Mouse (Mus musculus) intestine, postnatal 0 days (tissue): ENCODE results near the gene Il1r1. TPM values are rescaled to one million over a fixed set of nuclear protein-coding genes. Genes with fewer than 3 reads are reported as not detected.

Experiments
- ATAC-seq: fragments of 200-750 bp; cut with Nextera tagmentation; 2 replicates; pipeline ENCODE4 v1.8.0; 2017; ENCODE audit warnings: mild to moderate bottlenecking, moderate TSS enrichment, moderate library complexity
- H3K27ac ChIP-seq: fragments of 300-500 bp; sonication (generic); 2 replicates; pipeline ENCODE4 v1.5.1; 2014; ENCODE audit warnings: mild to moderate bottlenecking, low read depth, low read length, moderate library complexity
- H3K27me3 ChIP-seq: fragments of 300-500 bp; sonication (generic); replicated peaks from 2 replicates; pipeline ENCODE4 v1.6.1; 2014; ENCODE audit warnings: low read length, mixed read lengths; ENCODE audit not compliant: control insufficient read depth, insufficient read depth
- H3K36me3 ChIP-seq: fragments of 300-500 bp; sonication (generic); 2 replicates; pipeline ENCODE4 v1.6.1; 2014; ENCODE audit warnings: mild to moderate bottlenecking, moderate library complexity; ENCODE audit not compliant: control insufficient read depth, insufficient read depth
- H3K4me1 ChIP-seq: fragments of 300-500 bp; sonication (generic); replicated peaks from 2 replicates; pipeline ENCODE4 v1.6.1; 2014; ENCODE audit warnings: antibody characterized with exemption, low read length, mixed read lengths; ENCODE audit not compliant: control insufficient read depth, insufficient read depth
- H3K4me2 ChIP-seq: fragments of 300-500 bp; sonication (generic); replicated peaks from 2 replicates; pipeline ENCODE4 v1.6.1; 2014; ENCODE audit warnings: low read depth, mild to moderate bottlenecking, moderate library complexity
- H3K4me3 ChIP-seq: fragments of 300-500 bp; sonication (generic); 2 replicates; pipeline ENCODE4 v1.5.1; 2014; ENCODE audit warnings: low read depth, low read length
- H3K9ac ChIP-seq: fragments of 300-500 bp; sonication (generic); 2 replicates; pipeline ENCODE4 v1.6.1; 2014; ENCODE audit warnings: mild to moderate bottlenecking, low read depth, low read length
- H3K9me3 ChIP-seq: fragments of 300-500 bp; sonication (generic); 2 replicates; pipeline ENCODE4 v1.6.1; 2016; ENCODE audit warnings: mixed run types; ENCODE audit not compliant: control insufficient read depth
- CTCF ChIP-seq: sonication (generic); IDR thresholded peaks from 2 replicates; pipeline ENCODE4 v1.5.1; 2016; ENCODE audit warnings: low read depth, mild to moderate bottlenecking, control low read depth, antibody characterized with exemption, moderate library complexity
- WGBS: fragments of 180-500 bp; shearing (Covaris S2); extraction: QIAGEN DNeasy Blood & Tissue Kit; methylation state at CpG from one replicate; pipeline ENCODE4 v1.1.7; 2014; 5-methylcytosine and 5-hydroxymethylcytosine counted together
- polyA plus RNA-seq: library from polyadenylated mRNA; unstranded; fragments of >200 nt; fragmentation: Nextera tagmentation; extraction: Ambion mirVana; gene quantifications from 2 replicates; pipeline ENCODE4 v1.2.1, GENCODE M21; 2015

The Il1r1 gene
- polyA plus RNA-seq, 1 experiment from 2014 or later = 5.9 TPM

DNA sequence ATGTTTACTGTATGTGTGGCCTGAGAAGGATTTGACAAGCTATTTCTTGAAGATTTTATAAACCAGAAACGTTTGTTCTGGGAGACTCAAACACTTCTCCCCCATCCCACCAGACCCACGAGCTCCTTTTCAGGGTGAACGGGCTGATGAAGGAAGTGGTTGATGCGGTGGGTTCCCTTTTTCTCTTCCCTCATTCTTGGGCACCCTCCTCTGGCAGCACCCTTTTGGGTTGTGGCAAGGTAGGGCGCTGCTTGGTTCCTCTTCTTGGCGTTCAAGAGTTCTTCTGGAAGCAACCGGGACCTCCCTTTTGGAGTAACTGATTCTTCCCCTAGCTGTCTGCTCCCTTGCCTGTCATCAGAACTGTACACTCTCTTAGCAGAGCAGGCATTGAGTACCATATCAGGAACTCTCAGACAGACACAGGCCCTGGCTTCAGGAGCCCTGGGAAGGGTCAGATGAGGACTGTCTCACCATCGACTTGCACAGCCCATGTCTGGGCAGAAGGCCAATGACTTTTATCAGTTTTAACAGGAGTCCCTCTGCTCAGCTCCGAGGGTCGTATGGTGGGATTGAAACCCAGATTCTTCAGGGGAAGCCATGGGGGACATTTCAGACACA, 131.1 kb downstream of the Il1r1 start:
- Histone ChIP-seq H3K9ac (no peak overlapping the region), H3K9me3 (no peaks in the 10 kb centered on the region), H3K36me3 (no peaks in the 10 kb centered on the region; the same call in 1 of the 2 replicates), H3K4me2 (no peak overlapping the region), H3K4me1 (no peaks in the 10 kb centered on the region), H3K4me3 (no peak overlapping the region), H3K27ac (no peak overlapping the region), H3K27me3 (no peaks in the 10 kb centered on the region)
- 71% methylated on average over 10 of the region's 10 CpGs for WGBS
- ATAC-seq = no peak
- no peak for TF ChIP-seq CTCF

DNA sequence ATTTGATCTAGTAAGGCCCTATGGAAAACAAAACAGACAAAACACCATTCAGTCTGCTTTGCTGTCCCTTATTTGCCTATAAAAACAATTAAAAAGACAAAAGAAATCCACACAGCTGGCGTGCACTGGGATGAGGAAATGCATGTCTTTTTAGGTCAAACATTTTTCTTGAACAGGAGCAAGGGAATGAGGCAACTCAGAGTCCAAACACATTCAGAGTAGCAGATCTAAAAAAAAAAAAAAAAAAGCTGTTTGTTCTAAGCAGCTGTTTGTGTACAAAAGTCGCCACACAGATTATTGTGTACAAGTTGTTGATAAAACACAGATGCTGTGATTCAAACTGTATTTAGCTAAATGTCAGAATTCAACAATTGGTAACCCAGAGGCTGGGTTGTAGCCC, 133.0 kb downstream of the Il1r1 start:
- no peak for TF ChIP-seq CTCF
- WGBS = 56% methylated on average over 2 of the region's 2 CpGs
- H3K4me3 ChIP-seq = no peak overlapping the region
- no peaks in the 10 kb centered on the region for H3K27me3 ChIP-seq
- H3K9ac ChIP-seq = no peak overlapping the region
- no peaks in the 10 kb centered on the region for H3K9me3 ChIP-seq
- no peaks in the 10 kb centered on the region for H3K4me1 ChIP-seq
- no peak for ATAC-seq
- H3K4me2 ChIP-seq = no peak overlapping the region
- no peaks in the 10 kb centered on the region; the same call in 1 of the 2 replicates for H3K36me3 ChIP-seq
- no peak overlapping the region for H3K27ac ChIP-seq

DNA sequence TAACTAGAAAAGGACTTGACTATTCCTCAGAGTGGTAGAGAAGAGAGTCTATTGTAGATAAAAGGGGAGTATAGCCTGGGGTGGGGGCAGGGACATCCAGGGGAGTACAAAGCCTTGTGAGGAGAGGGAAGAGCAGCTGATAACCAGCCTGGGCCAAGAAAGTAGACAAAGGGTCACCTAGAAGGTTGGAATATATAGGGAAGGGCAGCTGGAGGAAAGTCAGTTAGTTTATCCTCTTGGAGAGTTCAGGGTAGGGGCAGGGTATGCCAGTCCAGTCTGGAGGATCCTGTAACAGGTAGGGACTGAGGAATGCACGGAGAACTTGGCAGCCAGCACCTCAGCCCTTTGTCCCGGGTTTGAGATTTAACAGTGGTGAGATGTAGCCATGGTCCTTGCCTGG, 133.5 kb downstream of the Il1r1 start:
- WGBS = 57% methylated on average over 2 of the region's 2 CpGs
- Histone ChIP-seq H3K36me3 (no peaks in the 10 kb centered on the region; the same call in 1 of the 2 replicates), H3K27ac (no peak overlapping the region), H3K4me3 (no peak overlapping the region), H3K9me3 (no peaks in the 10 kb centered on the region), H3K9ac (no peak overlapping the region), H3K4me2 (no peak overlapping the region), H3K27me3 (no peaks in the 10 kb centered on the region), H3K4me1 (no peaks in the 10 kb centered on the region)
- TF ChIP-seq CTCF = no peak
- no peak for ATAC-seq

DNA sequence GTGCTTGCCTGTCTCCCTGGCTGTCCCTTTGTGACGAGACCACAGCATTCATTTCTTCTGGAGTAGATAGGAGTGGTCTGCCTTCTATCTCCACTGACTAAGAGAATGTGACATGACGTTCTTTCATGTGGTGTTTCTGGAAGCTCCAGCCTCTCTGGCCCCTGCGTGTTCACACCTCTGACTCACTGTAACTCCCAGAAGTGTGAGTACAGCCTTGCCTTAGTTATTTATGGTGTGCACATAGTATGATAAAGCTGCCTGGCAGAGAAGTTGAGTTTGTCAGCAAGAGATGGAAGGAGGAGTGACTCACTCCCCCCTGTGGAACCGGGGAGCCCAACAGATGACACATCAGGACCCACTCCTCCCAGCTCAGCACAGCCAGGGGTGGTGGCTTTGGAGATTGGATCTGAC, 133.9 kb downstream of the Il1r1 start:
- ATAC-seq = no peak
- Histone ChIP-seq H3K27me3 (no peaks in the 10 kb centered on the region), H3K36me3 (no peaks in the 10 kb centered on the region; the same call in 1 of the 2 replicates), H3K4me1 (no peaks in the 10 kb centered on the region), H3K9ac (no peak overlapping the region), H3K4me2 (no peak overlapping the region), H3K4me3 (no peak overlapping the region), H3K27ac (no peak overlapping the region), H3K9me3 (no peaks in the 10 kb centered on the region)
- TF ChIP-seq CTCF = no peak
- 66% methylated on average over 4 of the region's 4 CpGs for WGBS

DNA sequence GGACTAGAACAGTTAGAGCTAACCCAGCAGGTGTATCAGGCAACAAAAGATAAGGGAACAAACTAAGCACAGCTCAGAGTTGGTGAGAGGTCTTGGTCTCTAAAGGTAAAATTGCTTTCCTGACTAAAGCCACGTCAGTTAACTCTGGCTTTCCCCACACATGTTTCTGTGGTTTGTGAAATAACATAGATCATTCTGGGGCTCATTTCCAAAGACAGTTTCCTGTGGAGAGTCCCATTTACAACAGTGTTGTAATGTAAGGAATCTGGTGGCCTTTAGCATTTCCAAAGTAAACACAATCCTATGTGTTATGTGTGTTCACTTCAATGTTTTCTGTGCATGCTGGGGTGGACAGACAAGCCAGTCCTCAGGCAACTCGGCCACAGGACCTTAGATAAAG, 134.9 kb downstream of the Il1r1 start:
- no peaks in the 10 kb centered on the region for H3K4me1 ChIP-seq
- no peak overlapping the region for H3K4me2 ChIP-seq
- H3K9me3 ChIP-seq = no peaks in the 10 kb centered on the region
- TF ChIP-seq CTCF = no peak
- no peak for ATAC-seq
- H3K36me3 ChIP-seq = no peaks in the 10 kb centered on the region
- H3K27me3 ChIP-seq = no peaks in the 10 kb centered on the region
- H3K9ac ChIP-seq = no peak overlapping the region
- WGBS = 42% methylated on average over 2 of the region's 2 CpGs
- no peak overlapping the region for H3K4me3 ChIP-seq
- H3K27ac ChIP-seq = no peak overlapping the region

DNA sequence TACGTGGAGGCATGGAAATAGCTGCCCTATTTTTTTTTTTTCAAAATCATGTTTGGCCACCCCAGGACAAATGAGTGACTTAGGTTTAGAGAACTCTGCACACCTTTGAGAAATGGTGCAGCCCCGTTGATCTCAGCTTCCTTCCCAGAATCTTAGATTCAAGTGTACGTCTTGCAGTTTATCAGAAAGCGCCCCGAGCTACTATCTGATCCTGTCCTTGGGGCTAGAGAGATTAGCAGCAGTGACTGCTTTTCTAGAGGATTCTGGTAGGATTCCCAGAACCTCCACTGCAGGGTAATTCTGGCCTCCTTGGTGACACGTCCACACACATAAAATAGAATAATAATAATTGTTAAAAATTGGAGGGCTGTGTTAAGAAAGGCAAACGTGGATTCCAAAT, 136.1 kb downstream of the Il1r1 start:
- Histone ChIP-seq H3K4me3 (no peak overlapping the region), H3K9ac (no peak overlapping the region)
- 61% methylated on average over 7 of the region's 7 CpGs for WGBS

More for the DNA sequence above, 136.1 kb downstream of the Il1r1 start:
- Histone ChIP-seq H3K27ac (no peak overlapping the region), H3K27me3 (no peaks in the 10 kb centered on the region), H3K9me3 (no peaks in the 10 kb centered on the region), H3K4me1 (no peaks in the 10 kb centered on the region), H3K4me2 (no peak overlapping the region), H3K36me3 (no peaks in the 10 kb centered on the region)
- no peak for ATAC-seq
- TF ChIP-seq CTCF = no peak
